Mouse (Mus musculus) limb, embryonic 11.5 days (tissue): ENCODE data around the gene Itpr2. TPM values are rescaled to one million over a fixed set of nuclear protein-coding genes. Genes with fewer than 3 reads are reported as not detected.

Experiments
- ATAC-seq: fragments of 200-750 bp; cut with Nextera tagmentation; 2 replicates; pipeline ENCODE4 v1.8.0; 2017; ENCODE audit warnings: low read depth; ENCODE audit not compliant: insufficient number of reproducible peaks, low FRiP score, low TSS enrichment
- DNase-seq: peaks from one replicate; pipeline ENCODE4 v3.0.0-alpha.2; 2015; ENCODE audit warnings: low spot score
- H3K27ac ChIP-seq: fragments of 300-500 bp; sonication (generic); replicated peaks from 2 replicates; pipeline ENCODE4 v1.5.1; 2014; ENCODE audit warnings: low read depth, mild to moderate bottlenecking, low read length
- H3K27me3 ChIP-seq: fragments of 300-500 bp; sonication (generic); 2 replicates; pipeline ENCODE4 v1.6.1; 2014; ENCODE audit warnings: mild to moderate bottlenecking, low read length, mixed read lengths; ENCODE audit not compliant: control insufficient read depth, insufficient read depth
- H3K36me3 ChIP-seq: fragments of 300-500 bp; sonication (generic); 2 replicates; pipeline ENCODE4 v1.6.1; 2014; ENCODE audit warnings: mild to moderate bottlenecking, low read length, moderate library complexity, mixed read lengths; ENCODE audit not compliant: control insufficient read depth, insufficient read depth
- H3K4me1 ChIP-seq: fragments of 300-500 bp; sonication (generic); 2 replicates; pipeline ENCODE4 v1.6.1; 2014; ENCODE audit warnings: low read length, mixed read lengths; ENCODE audit not compliant: control insufficient read depth, insufficient read depth
- H3K4me2 ChIP-seq: fragments of 300-500 bp; sonication (generic); 2 replicates; pipeline ENCODE4 v1.6.1; 2014; ENCODE audit warnings: low read depth, mild to moderate bottlenecking, moderate library complexity; ENCODE audit not compliant: severe bottlenecking
- H3K4me3 ChIP-seq: fragments of 300-500 bp; sonication (generic); 2 replicates; pipeline ENCODE4 v1.5.1; 2014; ENCODE audit warnings: low read depth, low read length
- H3K9ac ChIP-seq: fragments of 300-500 bp; sonication (generic); 2 replicates; pipeline ENCODE4 v1.6.1; 2014; ENCODE audit warnings: mild to moderate bottlenecking, low read length
- H3K9me3 ChIP-seq: fragments of 300-500 bp; sonication (generic); 2 replicates; pipeline ENCODE4 v1.6.1; 2016; ENCODE audit warnings: low read length; ENCODE audit not compliant: control insufficient read depth
- WGBS: fragments of 180-500 bp; shearing (Covaris S2); extraction: QIAGEN DNeasy Blood & Tissue Kit; methylation state at CpG from one replicate; pipeline ENCODE4 v1.1.7; 2014; 5-methylcytosine and 5-hydroxymethylcytosine counted together
- polyA plus RNA-seq: library from polyadenylated mRNA; unstranded; fragments of >200 nt; fragmentation: Nextera tagmentation; extraction: Ambion mirVana; gene quantifications from 2 replicates; pipeline ENCODE4 v1.2.1, GENCODE M21; 2014

Gene Itpr2
- polyA plus RNA-seq, 1 experiment from 2014 or later: 5.7 TPM

DNA sequence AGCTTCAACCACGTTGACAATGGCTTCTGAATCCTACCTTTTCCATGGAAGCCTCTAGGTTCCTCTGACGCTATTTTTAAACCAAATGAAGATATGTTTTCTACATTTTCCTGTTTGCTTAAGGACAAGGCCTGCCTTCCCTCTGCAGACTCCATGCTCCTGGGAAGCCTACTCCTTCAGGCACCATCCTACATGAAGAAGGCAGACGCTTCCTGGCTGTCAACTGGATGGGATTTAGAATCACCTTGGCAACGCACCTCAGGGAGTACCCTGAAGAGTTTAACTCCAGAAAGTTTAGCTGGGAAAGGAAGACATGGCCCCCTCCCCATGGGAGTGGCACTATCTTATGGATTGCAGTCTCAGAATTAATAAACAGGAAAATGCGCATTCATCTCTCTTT lies 259.0 kb downstream of the Itpr2 start:
- Histone ChIP-seq H3K4me2 (no peak overlapping the region), H3K27me3 (no peaks in the 10 kb centered on the region), H3K4me1 (no peaks in the 10 kb centered on the region), H3K36me3 (no peaks in the 10 kb centered on the region), H3K27ac (no peak overlapping the region), H3K4me3 (no peak overlapping the region), H3K9me3 (no peaks in the 10 kb centered on the region), H3K9ac (no peak overlapping the region)
- ATAC-seq: no peak
- WGBS: 86% methylated on average over 5 of the region's 5 CpGs
- no peak for DNase-seq

DNA sequence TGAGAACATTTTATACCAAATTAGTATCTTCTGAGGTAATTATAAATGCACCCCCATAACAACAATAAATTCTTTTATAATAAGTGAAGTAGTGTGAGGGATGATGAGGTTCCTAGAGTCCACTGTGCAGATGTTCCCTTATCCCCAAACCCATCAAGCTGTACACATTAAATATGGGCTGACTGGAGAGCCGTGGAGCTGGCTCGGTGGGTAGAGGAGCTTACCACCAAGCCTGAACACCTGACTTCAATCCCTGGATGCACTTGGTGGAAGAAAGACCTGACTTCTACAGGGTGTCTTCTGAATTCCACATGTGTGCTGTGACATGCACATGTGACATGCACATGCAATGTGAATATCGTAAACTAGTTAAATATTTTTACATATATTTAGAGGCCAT lies 260.7 kb downstream of the Itpr2 start:
- Histone ChIP-seq H3K9me3 (no peaks in the 10 kb centered on the region), H3K4me3 (no peak overlapping the region), H3K4me2 (no peak overlapping the region), H3K9ac (no peak overlapping the region), H3K36me3 (no peaks in the 10 kb centered on the region), H3K27me3 (no peaks in the 10 kb centered on the region), H3K4me1 (no peaks in the 10 kb centered on the region), H3K27ac (no peak overlapping the region)
- 91% methylated on average over 3 of the region's 3 CpGs for WGBS
- no peak for ATAC-seq
- DNase-seq: no peak

DNA sequence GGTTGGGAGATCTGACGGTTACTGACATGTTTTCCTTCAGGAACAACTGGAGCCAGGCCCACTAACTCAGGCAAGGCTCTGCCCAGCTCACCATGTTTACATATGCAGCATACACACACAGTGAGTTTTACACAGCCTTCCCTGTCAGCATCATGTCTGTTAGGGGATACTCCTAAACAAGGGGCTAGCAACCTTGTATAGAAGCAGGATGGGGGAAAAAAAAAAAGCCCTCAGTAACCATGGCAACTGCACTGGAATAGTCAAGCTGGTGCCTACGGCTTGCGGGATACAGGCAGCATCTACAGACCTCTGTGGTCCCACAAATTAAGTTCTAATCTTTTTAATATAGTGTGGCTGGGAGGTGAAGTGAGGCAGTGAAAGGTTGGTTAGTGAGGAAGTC lies 266.9 kb downstream of the Itpr2 start:
- Histone ChIP-seq H3K27ac (no peak overlapping the region), H3K9me3 (no peaks in the 10 kb centered on the region; the same call in 1 of the 2 replicates), H3K36me3 (no peaks in the 10 kb centered on the region), H3K9ac (no peak overlapping the region), H3K27me3 (no peaks in the 10 kb centered on the region), H3K4me2 (no peak overlapping the region), H3K4me3 (no peak overlapping the region), H3K4me1 (no peaks in the 10 kb centered on the region)
- DNase-seq (no peak), ATAC-seq (no peak)
- 71% methylated on average over 3 of the region's 3 CpGs for WGBS

DNA sequence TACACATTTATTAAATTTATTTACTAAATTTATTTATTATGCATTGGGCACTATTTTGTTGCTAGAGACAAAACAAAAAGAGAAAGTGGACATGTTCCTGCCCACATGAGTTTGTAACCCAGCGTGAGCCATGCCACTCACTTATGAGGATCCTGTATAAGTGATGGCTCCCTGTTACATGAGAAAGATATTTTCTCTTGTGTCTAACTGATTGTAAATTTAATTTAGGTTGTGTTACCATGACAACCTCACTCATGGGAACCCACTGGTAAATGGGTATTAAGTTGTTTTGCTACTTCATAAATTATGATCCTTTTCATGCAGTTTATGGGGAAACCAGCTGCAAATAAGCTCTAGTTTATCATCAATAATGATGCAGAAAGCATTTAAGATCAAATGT lies 267.6 kb downstream of the Itpr2 start:
- no peaks in the 10 kb centered on the region; the same call in 1 of the 2 replicates for H3K9me3 ChIP-seq
- DNase-seq (no peak), ATAC-seq (no peak)
- no peak overlapping the region for H3K4me3 ChIP-seq
- no peaks in the 10 kb centered on the region for H3K27me3 ChIP-seq
- H3K9ac ChIP-seq: no peak overlapping the region
- no peak overlapping the region for H3K27ac ChIP-seq
- no peaks in the 10 kb centered on the region for H3K4me1 ChIP-seq
- no peak overlapping the region for H3K4me2 ChIP-seq
- whole genome bisulfite sequencing: 93% methylated on average over 1 of the region's 1 CpGs
- H3K36me3 ChIP-seq: no peaks in the 10 kb centered on the region

DNA sequence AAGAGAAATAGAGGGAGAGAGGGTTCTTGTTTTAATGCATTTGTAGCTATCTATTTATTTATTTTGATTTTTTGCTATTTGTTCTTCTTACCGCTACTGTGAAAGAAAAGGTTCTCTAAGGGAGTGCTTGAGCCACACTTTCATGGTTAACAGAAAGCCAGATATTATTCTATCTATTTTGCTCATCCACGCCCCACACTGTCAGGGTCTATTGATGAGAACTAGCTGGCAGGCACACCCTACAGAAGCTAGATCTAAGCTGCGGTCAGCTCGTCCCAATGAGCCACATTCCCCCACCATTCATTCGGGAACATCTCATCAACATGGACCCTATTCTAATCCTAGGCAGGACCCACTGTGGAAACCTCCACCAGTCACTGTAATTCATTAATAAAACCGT lies 271.1 kb downstream of the Itpr2 start:
- H3K27me3 ChIP-seq: no peaks in the 10 kb centered on the region
- no peak for ATAC-seq
- 95% methylated on average over 6 of the region's 6 CpGs for WGBS
- DNase-seq: no peak
- no peak overlapping the region for H3K4me3 ChIP-seq
- no peaks in the 10 kb centered on the region for H3K36me3 ChIP-seq
- H3K9me3 ChIP-seq: no peaks in the 10 kb centered on the region
- H3K9ac ChIP-seq: no peak overlapping the region
- no peak overlapping the region for H3K27ac ChIP-seq
- no peaks in the 10 kb centered on the region for H3K4me1 ChIP-seq
- H3K4me2 ChIP-seq: no peak overlapping the region

DNA sequence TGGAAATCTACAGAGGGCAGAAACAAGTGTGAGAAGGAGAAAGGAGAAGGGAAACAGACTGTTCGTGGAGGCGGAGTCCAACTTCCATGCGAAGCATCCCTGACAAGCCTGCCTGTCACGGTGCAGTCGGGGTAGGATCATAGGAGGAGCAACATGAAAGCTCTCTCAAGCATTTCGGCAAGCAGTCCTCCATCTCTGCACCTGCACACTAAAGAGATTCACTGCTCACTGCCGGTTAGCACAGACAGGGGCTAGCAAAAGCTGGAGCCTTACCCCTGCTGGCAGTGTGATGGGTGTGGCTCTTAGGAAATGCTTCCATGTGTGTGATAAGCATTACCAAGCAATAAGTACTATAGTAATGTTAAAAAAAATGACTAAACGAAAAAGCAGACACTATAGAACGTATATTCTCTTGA lies 271.6 kb downstream of the Itpr2 start:
- Histone ChIP-seq H3K4me3 (no peak overlapping the region), H3K9ac (no peak overlapping the region), H3K27ac (no peak overlapping the region), H3K36me3 (no peaks in the 10 kb centered on the region), H3K4me2 (no peak overlapping the region), H3K9me3 (no peaks in the 10 kb centered on the region), H3K27me3 (no peaks in the 10 kb centered on the region), H3K4me1 (no peaks in the 10 kb centered on the region)
- WGBS: 77% methylated on average over 9 of the region's 9 CpGs
- no peak for DNase-seq
- ATAC-seq: no peak

DNA sequence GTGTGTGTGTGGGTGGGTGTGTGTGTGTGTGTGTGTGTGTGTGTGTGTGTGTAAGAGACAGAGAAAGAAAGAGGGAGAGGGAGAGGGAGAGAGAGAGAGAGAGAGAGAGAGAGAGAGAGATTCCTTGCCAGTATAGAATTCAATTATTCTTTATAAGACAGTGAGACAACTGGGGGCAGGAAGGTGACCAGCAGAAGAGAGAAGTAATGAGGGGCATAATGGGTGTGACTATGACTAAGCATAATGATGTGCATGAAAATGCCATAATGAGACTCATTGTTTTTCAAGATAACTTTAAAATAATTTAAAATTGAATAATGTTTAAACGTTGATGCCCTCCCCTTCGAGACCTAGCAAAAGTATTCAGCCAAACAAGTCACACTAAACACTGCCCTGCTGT lies 272.1 kb downstream of the Itpr2 start:
- Histone ChIP-seq H3K36me3 (no peaks in the 10 kb centered on the region), H3K4me2 (no peak overlapping the region), H3K4me3 (no peak overlapping the region), H3K4me1 (no peaks in the 10 kb centered on the region), H3K9ac (no peak overlapping the region), H3K9me3 (no peaks in the 10 kb centered on the region), H3K27me3 (no peaks in the 10 kb centered on the region), H3K27ac (no peak overlapping the region)
- no peak for DNase-seq
- 91% methylated on average over 2 of the region's 2 CpGs for WGBS
- no peak for ATAC-seq

DNA sequence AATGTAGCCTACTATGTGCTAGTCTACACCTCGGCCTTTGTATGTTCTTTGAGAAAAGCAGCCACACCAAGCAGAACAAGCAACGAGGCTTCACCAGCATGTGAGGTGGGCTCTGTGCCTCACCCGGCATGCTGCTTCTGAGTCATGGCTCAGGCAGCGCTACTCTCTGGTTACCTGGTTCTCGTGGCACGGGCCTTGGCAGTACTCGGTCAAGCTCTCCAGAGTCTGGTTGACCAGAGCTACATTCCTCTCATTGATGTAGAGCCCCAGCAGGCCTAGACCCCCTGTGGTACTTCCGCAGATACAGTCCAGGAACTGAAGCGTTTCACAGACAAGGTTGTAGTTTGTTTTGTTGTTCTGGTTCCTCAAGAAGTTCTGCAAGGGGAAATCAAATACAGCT lies 272.5 kb downstream of the Itpr2 start:
- ATAC-seq (no peak), DNase-seq (no peak)
- no peaks in the 10 kb centered on the region for H3K4me1 ChIP-seq
- no peaks in the 10 kb centered on the region for H3K27me3 ChIP-seq
- WGBS: 77% methylated on average over 9 of the region's 9 CpGs
- no peak overlapping the region for H3K4me2 ChIP-seq
- H3K36me3 ChIP-seq: no peaks in the 10 kb centered on the region
- H3K9ac ChIP-seq: no peak overlapping the region
- no peak overlapping the region for H3K4me3 ChIP-seq
- no peak overlapping the region for H3K27ac ChIP-seq
- no peaks in the 10 kb centered on the region for H3K9me3 ChIP-seq

DNA sequence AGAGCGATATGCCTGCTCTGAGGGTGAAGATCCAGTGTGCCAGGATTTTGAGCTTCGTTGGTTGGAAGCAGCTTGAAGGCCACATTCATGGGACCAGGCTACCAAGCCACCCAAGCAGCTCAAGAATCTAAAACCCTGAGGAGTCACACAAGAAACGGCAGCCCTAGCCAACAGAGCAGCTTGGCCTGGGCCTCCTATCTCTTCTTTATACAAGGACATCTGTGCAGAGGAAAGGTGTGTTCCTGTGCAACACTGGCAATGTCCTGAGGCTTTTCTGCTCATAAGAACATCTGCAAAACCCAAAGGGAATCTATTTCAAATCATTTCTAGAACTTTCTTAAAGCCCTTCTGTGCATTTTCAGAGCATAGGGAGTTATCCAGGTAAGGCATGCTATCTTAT lies 274.0 kb downstream of the Itpr2 start:
- Histone ChIP-seq H3K27me3 (no peaks in the 10 kb centered on the region), H3K36me3 (no peaks in the 10 kb centered on the region), H3K9ac (no peak overlapping the region), H3K9me3 (no peaks in the 10 kb centered on the region), H3K4me1 (no peaks in the 10 kb centered on the region), H3K4me2 (no peak overlapping the region), H3K27ac (no peak overlapping the region), H3K4me3 (no peak overlapping the region)
- ATAC-seq: no peak
- 84% methylated on average over 3 of the region's 3 CpGs for WGBS
- DNase-seq: no peak
